Mouse (Mus musculus) erythroblast, embryonic 14.5 days (primary cell): ENCODE results near the gene Ksr1.

Source experiments
- GATA1 ChIP-seq: IDR thresholded peaks from 2 replicates; pipeline ENCODE4 v1.6.1; 2012; ENCODE audit warnings: low read length, inconsistent platforms, mixed read lengths
- TAL1 ChIP-seq: IDR thresholded peaks from 3 replicates; pipeline ENCODE4 v1.6.1; 2012; ENCODE audit warnings: low read length, inconsistent platforms, mixed read lengths

DNA sequence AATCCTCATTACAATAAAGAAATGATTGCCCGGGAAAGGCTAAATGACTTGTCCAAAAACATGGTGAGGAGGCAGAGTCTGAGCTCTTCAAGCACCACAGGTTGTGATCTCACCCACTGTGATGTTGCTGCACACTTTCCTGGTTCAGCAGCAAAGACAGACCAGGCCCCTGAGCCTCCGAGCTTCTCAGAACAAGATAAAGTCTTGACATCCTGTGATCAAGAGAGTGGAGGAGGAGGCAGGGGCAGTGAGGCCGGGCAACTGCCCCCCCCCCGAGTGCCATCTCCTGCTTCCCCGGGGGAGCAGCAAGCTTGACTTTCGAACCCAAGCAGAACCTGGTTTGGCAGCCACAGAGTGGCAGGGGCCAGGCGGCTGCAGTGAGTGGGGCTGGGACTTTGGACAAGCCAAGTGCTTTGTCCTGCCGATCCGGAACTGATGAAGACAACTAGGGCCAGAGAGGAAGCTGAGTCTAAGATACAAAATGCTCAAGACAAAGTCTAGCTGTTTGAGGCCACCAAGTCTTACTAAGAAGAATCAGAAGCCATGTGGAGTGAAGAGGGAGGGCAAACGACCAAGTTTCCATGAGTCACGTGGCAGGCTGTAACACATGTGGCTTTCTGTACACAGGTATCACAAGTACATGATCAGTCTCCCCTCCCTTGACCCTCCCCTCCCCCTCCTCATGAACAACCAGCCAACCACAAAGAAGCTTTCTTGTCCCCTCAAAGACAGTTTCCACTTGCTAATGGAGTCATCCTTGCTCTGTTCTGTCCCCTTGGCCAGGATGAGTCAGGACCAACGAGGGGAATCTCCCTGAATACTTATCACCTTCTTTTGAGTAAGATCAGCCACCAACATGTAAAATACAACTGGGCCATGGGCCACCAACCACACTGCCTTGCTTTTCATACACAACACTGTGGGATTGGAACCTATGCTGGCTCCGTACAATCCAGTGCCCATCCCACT, 16.5 kb downstream of the Ksr1 start:
- TF ChIP-seq GATA1 (no peak), TAL1 (no peak)
